Mouse (Mus musculus) cortical plate, adult 2 months (tissue): ENCODE results near the gene Cdcp2. TPM values are rescaled to one million over a fixed set of nuclear protein-coding genes. Genes with fewer than 3 reads are reported as not detected.

Experiments used
- H3K27ac ChIP-seq: fragments of 200-500 bp; 2 replicates; pipeline ENCODE4 v1.5.1; 2012; ENCODE audit warnings: low read length, control low read depth, inconsistent platforms; ENCODE audit not compliant: insufficient read depth
- H3K4me1 ChIP-seq: fragments of 200-500 bp; 2 replicates; pipeline ENCODE4 v1.6.1; 2011; ENCODE audit warnings: low read length; ENCODE audit not compliant: control insufficient read depth, insufficient read depth
- H3K4me3 ChIP-seq: fragments of 200-500 bp; 2 replicates; pipeline ENCODE4 v1.5.1; 2011; ENCODE audit warnings: mild to moderate bottlenecking, low read length, control low read depth; ENCODE audit not compliant: insufficient read depth
- CTCF ChIP-seq: fragments of 200-500 bp; IDR thresholded peaks from 2 replicates; pipeline ENCODE4 v1.5.1; 2011; ENCODE audit warnings: mild to moderate bottlenecking, control low read depth, low read length; ENCODE audit not compliant: insufficient read depth; ENCODE audit errors: extremely low read depth
- POLR2A ChIP-seq: fragments of 200-500 bp; IDR thresholded peaks from 2 replicates; pipeline ENCODE4 v1.6.1; 2011; ENCODE audit warnings: mild to moderate bottlenecking, low read length, control low read depth; ENCODE audit not compliant: insufficient read depth; ENCODE audit errors: extremely low read depth
- polyA plus RNA-seq: library from polyadenylated mRNA; depleted of rRNA; stranded (reverse); fragments of >200 nt; gene quantifications from 2 replicates; pipeline ENCODE4 v1.2.3, GENCODE M21; 2012; rRNA removed

The Cdcp2 gene
- polyA plus RNA-seq, 1 experiment, result not detected

GRCm38 (mm10) chr4:107143511-107143910 is 46.8 kb downstream of the Cdcp2 start:
- no peak for TF ChIP-seq CTCF
- TF ChIP-seq POLR2A, result no peak
- no peak overlapping the region for H3K4me3 ChIP-seq
- no peaks in the 10 kb centered on the region for H3K4me1 ChIP-seq
- no peak overlapping the region for H3K27ac ChIP-seq

GRCm38 (mm10) chr4:107150991-107151390 is 54.3 kb downstream of the Cdcp2 start:
- Histone ChIP-seq H3K4me1 (peaks cover 9% of the 10 kb centered on the region), H3K27ac (no peak overlapping the region), H3K4me3 (no peak overlapping the region)
- TF ChIP-seq CTCF (no peak), POLR2A (no peak)

- Histone ChIP-seq H3K4me3 (no peak overlapping the region), H3K27ac (no peak overlapping the region), H3K4me1 (peaks cover 9% of the 10 kb centered on the region)
- TF ChIP-seq CTCF, result no peak
- no peak for TF ChIP-seq POLR2A
Observed at GRCm38 (mm10) chr4:107152571-107152970, 55.9 kb downstream of the Cdcp2 start.

GRCm38 (mm10) chr4:107156983-107157401 is 60.3 kb downstream of the Cdcp2 start:
- TF ChIP-seq CTCF (no peak), POLR2A (no peak)
- no peaks in the 10 kb centered on the region for H3K4me1 ChIP-seq
- H3K4me3 ChIP-seq, result no peak overlapping the region
- H3K27ac ChIP-seq, result no peak overlapping the region

- Histone ChIP-seq H3K4me1 (no peaks in the 10 kb centered on the region), H3K27ac (no peak overlapping the region), H3K4me3 (no peak overlapping the region)
- no peak for TF ChIP-seq POLR2A
- TF ChIP-seq CTCF, result no peak
Observed at GRCm38 (mm10) chr4:107159166-107159773, 62.6 kb downstream of the Cdcp2 start.

- no peak overlapping the region for H3K4me3 ChIP-seq
- TF ChIP-seq POLR2A (no peak), CTCF (no peak)
- H3K27ac ChIP-seq, result no peak overlapping the region
- H3K4me1 ChIP-seq, result no peaks in the 10 kb centered on the region
Observed at GRCm38 (mm10) chr4:107160181-107160580, 63.5 kb downstream of the Cdcp2 start.

Other genes with a start within 250 kb of the Cdcp2 start
- gene Ssbp3, start 186.2 kb upstream of the Cdcp2 start, polyA plus RNA-seq, result 121 and 123 TPM in 2 replicates
- gene Mrpl37, start 30.0 kb upstream of the Cdcp2 start, polyA plus RNA-seq, result 86.2 and 91.1 TPM in 2 replicates
- gene Cyb5rl, start 29.9 kb upstream of the Cdcp2 start, polyA plus RNA-seq, result 4.7 and 6.3 TPM in 2 replicates
- 215 and 224 TPM in 2 replicates for gene Tmem59, start 81.5 kb downstream of the Cdcp2 start, polyA plus RNA-seq
- gene Tceanc2, start 82.2 kb downstream of the Cdcp2 start, polyA plus RNA-seq, result 8.1 and 8.9 TPM in 2 replicates
- not detected in 2 replicates for gene Ldlrad1, start 112.3 kb downstream of the Cdcp2 start, polyA plus RNA-seq
- gene Lrrc42, start 156.6 kb downstream of the Cdcp2 start, polyA plus RNA-seq, result 18.9 and 20.2 TPM in 2 replicates
- gene Hspb11, start 156.7 kb downstream of the Cdcp2 start, polyA plus RNA-seq, result 16.9 and 19.8 TPM in 2 replicates
- gene Dio1, start 210.3 kb downstream of the Cdcp2 start, polyA plus RNA-seq, result not detected in 2 replicates
- gene Yipf1, start 217.5 kb downstream of the Cdcp2 start, polyA plus RNA-seq, result 43.2 and 49.1 TPM in 2 replicates